Mouse (Mus musculus) neural tube, embryonic 12.5 days (tissue): ENCODE data around the gene Tex21. TPM values are rescaled to one million over a fixed set of nuclear protein-coding genes. Genes with fewer than 3 reads are reported as not detected.

Experiments
- ATAC-seq: fragments of 200-750 bp; cut with Nextera tagmentation; 2 replicates; pipeline ENCODE4 v1.8.0; 2017; ENCODE audit warnings: low read depth, mild to moderate bottlenecking, moderate TSS enrichment, moderate library complexity; ENCODE audit not compliant: low FRiP score
- H3K27ac ChIP-seq: fragments of 300-500 bp; sonication (generic); 2 replicates; pipeline ENCODE4 v1.5.1; 2016
- H3K27me3 ChIP-seq: fragments of 300-500 bp; sonication (generic); replicated peaks from 2 replicates; pipeline ENCODE4 v1.6.1; 2016; ENCODE audit warnings: mild to moderate bottlenecking
- H3K36me3 ChIP-seq: fragments of 300-500 bp; sonication (generic); 2 replicates; pipeline ENCODE4 v1.6.1; 2016; ENCODE audit warnings: mild to moderate bottlenecking
- H3K4me1 ChIP-seq: fragments of 300-500 bp; sonication (generic); 2 replicates; pipeline ENCODE4 v1.6.1; 2016
- H3K4me2 ChIP-seq: fragments of 300-500 bp; sonication (generic); replicated peaks from 2 replicates; pipeline ENCODE4 v1.6.1; 2016; ENCODE audit warnings: mild to moderate bottlenecking
- H3K4me3 ChIP-seq: fragments of 300-500 bp; sonication (generic); 2 replicates; pipeline ENCODE4 v1.5.1; 2016
- H3K9ac ChIP-seq: fragments of 300-500 bp; sonication (generic); 2 replicates; pipeline ENCODE4 v1.6.1; 2016; ENCODE audit warnings: mild to moderate bottlenecking
- H3K9me3 ChIP-seq: fragments of 300-500 bp; sonication (generic); 2 replicates; pipeline ENCODE4 v1.6.1; 2016; ENCODE audit warnings: mild to moderate bottlenecking
- WGBS: fragments of 180-500 bp; shearing (Covaris S2); methylation state at CpG from one replicate; pipeline ENCODE4 v1.1.7; 2016; 5-methylcytosine and 5-hydroxymethylcytosine counted together
- polyA plus RNA-seq: library from polyadenylated mRNA; unstranded; fragments of >200 nt; fragmentation: Nextera tagmentation; extraction: Ambion mirVana; gene quantifications from 2 replicates; pipeline ENCODE4 v1.2.1, GENCODE M21; 2016

The Tex21 gene
- polyA plus RNA-seq, result not detected in 2 replicates

- 87% methylated on average over 6 of the region's 6 CpGs for WGBS
- Histone ChIP-seq H3K27ac (no peak within 1 kb of the TSS), H3K4me1 (no peaks in the 10 kb centered on the region), H3K9me3 (no peaks in the 10 kb centered on the region), H3K27me3 (no peaks in the 10 kb centered on the region), H3K9ac (no peak within 1 kb of the TSS), H3K4me3 (no peak within 1 kb of the TSS), H3K36me3 (no peaks in the 10 kb centered on the region), H3K4me2 (no peak within 1 kb of the TSS)
- no peak for ATAC-seq
Observed at GRCm38 (mm10) chr12:76246646-76247045, at the start of gene Tex21. Gene Tex21 (minus strand): TSS chr12:76246746.

GRCm38 (mm10) chr12:76293192-76293591, 46.6 kb upstream of the Tex21 start:
- 66% methylated on average over 7 of the region's 7 CpGs for WGBS
- H3K4me2 ChIP-seq, result no peak overlapping the region
- no peaks in the 10 kb centered on the region for H3K9me3 ChIP-seq
- H3K9ac ChIP-seq, result no peak overlapping the region
- H3K4me3 ChIP-seq, result no peak overlapping the region
- no peaks in the 10 kb centered on the region for H3K27me3 ChIP-seq
- H3K36me3 ChIP-seq, result peaks cover 8% of the 10 kb centered on the region; the same call in 1 of the 2 replicates
- H3K4me1 ChIP-seq, result peaks cover 4% of the 10 kb centered on the region
- ATAC-seq, result no peak
- no peak overlapping the region for H3K27ac ChIP-seq

GRCm38 (mm10) chr12:76290271-76290670, 43.7 kb upstream of the Tex21 start:
- Histone ChIP-seq H3K9ac (no peak overlapping the region), H3K36me3 (0 out of 2 replicates have a peak, but pooled peaks cover 5% of the 10 kb centered on the region), H3K4me3 (no peak overlapping the region), H3K27ac (no peak overlapping the region), H3K27me3 (no peaks in the 10 kb centered on the region), H3K4me1 (peaks cover 4% of the 10 kb centered on the region), H3K9me3 (no peaks in the 10 kb centered on the region), H3K4me2 (no peak overlapping the region)
- 97% methylated on average over 2 of the region's 2 CpGs for WGBS
- ATAC-seq, result no peak

GRCm38 (mm10) chr12:76289428-76289827, 42.9 kb upstream of the Tex21 start:
- no peak for ATAC-seq
- H3K36me3 ChIP-seq, result 0 out of 2 replicates have a peak, but pooled peaks cover 5% of the 10 kb centered on the region
- H3K27ac ChIP-seq, result no peak overlapping the region

GRCm38 (mm10) chr12:76288494-76288893, 41.9 kb upstream of the Tex21 start:
- WGBS, result 40% methylated on average over 5 of the region's 5 CpGs
- Histone ChIP-seq H3K4me1 (peaks cover 4% of the 10 kb centered on the region), H3K27me3 (no peaks in the 10 kb centered on the region)

More at GRCm38 (mm10) chr12:76289428-76289827, 42.9 kb upstream of the Tex21 start:
- H3K9ac ChIP-seq, result no peak overlapping the region
- H3K4me1 ChIP-seq, result peaks cover 4% of the 10 kb centered on the region
- H3K4me3 ChIP-seq, result no peak overlapping the region
- H3K27me3 ChIP-seq, result no peaks in the 10 kb centered on the region
- 95% methylated on average over 12 of the region's 12 CpGs for WGBS
- H3K9me3 ChIP-seq, result no peaks in the 10 kb centered on the region
- no peak overlapping the region for H3K4me2 ChIP-seq

GRCm38 (mm10) chr12:76287986-76288385, 41.4 kb upstream of the Tex21 start:
- 42% methylated on average over 8 of the region's 8 CpGs for WGBS
- H3K9me3 ChIP-seq, result no peaks in the 10 kb centered on the region
- H3K4me1 ChIP-seq, result peaks cover 4% of the 10 kb centered on the region
- H3K27ac ChIP-seq, result no peak overlapping the region
- ATAC-seq, result no peak
- H3K36me3 ChIP-seq, result 0 out of 2 replicates have a peak, but pooled peaks cover 10% of the 10 kb centered on the region
- H3K4me3 ChIP-seq, result no peak overlapping the region
- H3K27me3 ChIP-seq, result no peaks in the 10 kb centered on the region
- no peak overlapping the region for H3K9ac ChIP-seq
- H3K4me2 ChIP-seq, result no peak overlapping the region

More at GRCm38 (mm10) chr12:76288494-76288893, 41.9 kb upstream of the Tex21 start:
- H3K9ac ChIP-seq, result no peak overlapping the region
- no peak overlapping the region for H3K27ac ChIP-seq
- 0 out of 2 replicates have a peak, but pooled peaks cover 5% of the 10 kb centered on the region for H3K36me3 ChIP-seq
- H3K4me3 ChIP-seq, result no peak overlapping the region
- no peak overlapping the region for H3K4me2 ChIP-seq
- no peaks in the 10 kb centered on the region for H3K9me3 ChIP-seq
- ATAC-seq, result no peak

GRCm38 (mm10) chr12:76285418-76285817, 38.9 kb upstream of the Tex21 start:
- ATAC-seq, result no peak
- no peak overlapping the region for H3K9ac ChIP-seq

GRCm38 (mm10) chr12:76282532-76283173, 36.1 kb upstream of the Tex21 start:
- no peak overlapping the region for H3K27ac ChIP-seq

More at GRCm38 (mm10) chr12:76285418-76285817, 38.9 kb upstream of the Tex21 start:
- H3K27ac ChIP-seq, result no peak overlapping the region
- H3K27me3 ChIP-seq, result no peaks in the 10 kb centered on the region
- H3K4me3 ChIP-seq, result no peak overlapping the region
- 72% methylated on average over 6 of the region's 6 CpGs for WGBS
- peaks cover 12% of the 10 kb centered on the region; the same call in 1 of the 2 replicates for H3K36me3 ChIP-seq
- H3K9me3 ChIP-seq, result no peaks in the 10 kb centered on the region
- H3K4me1 ChIP-seq, result peaks cover 4% of the 10 kb centered on the region
- no peak overlapping the region for H3K4me2 ChIP-seq

GRCm38 (mm10) chr12:76282132-76282531, 35.6 kb upstream of the Tex21 start:
- no peak overlapping the region for H3K4me2 ChIP-seq
- H3K4me3 ChIP-seq, result no peak overlapping the region
- no peaks in the 10 kb centered on the region for H3K27me3 ChIP-seq
- no peaks in the 10 kb centered on the region for H3K9me3 ChIP-seq
- 73% methylated on average over 4 of the region's 4 CpGs for WGBS
- ATAC-seq, result no peak
- no peak overlapping the region for H3K27ac ChIP-seq
- H3K36me3 ChIP-seq, result peaks cover 12% of the 10 kb centered on the region
- no peaks in the 10 kb centered on the region for H3K4me1 ChIP-seq
- no peak overlapping the region for H3K9ac ChIP-seq

More at GRCm38 (mm10) chr12:76282532-76283173, 36.1 kb upstream of the Tex21 start:
- Histone ChIP-seq H3K27me3 (no peaks in the 10 kb centered on the region), H3K9me3 (no peaks in the 10 kb centered on the region), H3K4me1 (no peaks in the 10 kb centered on the region; the same call in 1 of the 2 replicates), H3K4me3 (no peak overlapping the region), H3K36me3 (peaks cover 12% of the 10 kb centered on the region), H3K4me2 (no peak overlapping the region), H3K9ac (no peak overlapping the region)
- WGBS, result 94% methylated on average over 17 of the region's 17 CpGs
- no peak for ATAC-seq

- Histone ChIP-seq H3K36me3 (peaks cover 12% of the 10 kb centered on the region), H3K9me3 (no peaks in the 10 kb centered on the region), H3K4me1 (no peaks in the 10 kb centered on the region), H3K4me3 (no peak overlapping the region), H3K9ac (no peak overlapping the region), H3K27me3 (no peaks in the 10 kb centered on the region), H3K27ac (no peak overlapping the region), H3K4me2 (no peak overlapping the region)
- WGBS, result 87% methylated on average over 2 of the region's 2 CpGs
- no peak for ATAC-seq
Observed at GRCm38 (mm10) chr12:76281111-76281660, 34.6 kb upstream of the Tex21 start.

GRCm38 (mm10) chr12:76280556-76280955, 34.0 kb upstream of the Tex21 start:
- Histone ChIP-seq H3K4me1 (no peaks in the 10 kb centered on the region), H3K4me3 (no peak overlapping the region), H3K27me3 (no peaks in the 10 kb centered on the region), H3K4me2 (no peak overlapping the region), H3K9ac (no peak overlapping the region), H3K36me3 (peaks cover 12% of the 10 kb centered on the region), H3K9me3 (no peaks in the 10 kb centered on the region), H3K27ac (no peak overlapping the region)
- ATAC-seq, result no peak
- WGBS, result 96% methylated on average over 9 of the region's 9 CpGs

GRCm38 (mm10) chr12:76278209-76278608, 31.7 kb upstream of the Tex21 start:
- Histone ChIP-seq H3K4me2 (no peak overlapping the region), H3K4me1 (no peaks in the 10 kb centered on the region), H3K27ac (no peak overlapping the region), H3K27me3 (no peaks in the 10 kb centered on the region), H3K9ac (no peak overlapping the region), H3K4me3 (no peak overlapping the region), H3K9me3 (no peaks in the 10 kb centered on the region), H3K36me3 (peaks cover 9% of the 10 kb centered on the region)
- WGBS, result 87% methylated on average over 6 of the region's 6 CpGs
- no peak for ATAC-seq
